Comparison of ENCODE assay signal across 9 mouse cellular contexts in the genomic region with DNA sequence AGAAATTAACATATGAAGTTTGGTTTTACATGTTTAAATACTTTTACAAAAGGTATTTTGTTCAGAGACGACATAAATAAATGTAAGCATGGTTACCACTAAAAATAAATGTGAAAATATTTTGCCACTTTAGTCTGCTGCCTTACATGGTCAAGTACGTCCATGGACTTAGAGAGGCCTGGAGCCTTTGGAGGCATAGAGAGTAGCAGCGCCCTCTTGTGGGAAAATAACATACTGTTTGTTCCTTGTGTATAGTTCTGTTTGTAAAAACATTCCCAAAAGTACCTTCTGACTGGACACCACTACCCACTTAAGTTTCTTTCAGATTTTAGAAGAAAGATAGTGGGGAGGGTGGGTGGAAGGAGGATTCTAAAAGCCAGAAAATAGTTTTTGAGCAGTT. TPM values are rescaled to one million over a fixed set of nuclear protein-coding genes. Genes with fewer than 3 reads are reported as not detected.
DNase-seq lines count a peak whose midpoint lies in the region; TF ChIP-seq lines count a peak whose summit lies in the region.
"Had no signal": no experiment of that assay in that cellular context is flagged by ENCODE, and none has a peak within 500 bp of the region (broad histone marks: within the 10 kb centered on the region; RNA-seq: fewer than 3 reads in every experiment).

No protein-coding gene starts in this region.

- peak; percentile 1; the same call in 1 of the 2 replicates for TF ChIP-seq CTCF in spleen, adult 2 months (IDR thresholded peaks at IDR 0.05; ENCODE audit: extremely low read depth, insufficient read depth, insufficient read length, insufficient replicate concordance)

- no peak for TF ChIP-seq POLR2A in spleen, adult 2 months (IDR thresholded peaks at IDR 0.05; ENCODE audit: low read depth, low read length)

- intact Hi-C loops in heart, postnatal 10 days (cut with DNase I) = no loop called here

- peak; percentile 62 to 79 for DNase-seq in heart, postnatal 10 days
- no peak for DNase-seq in heart, adult 11 months
- DNase-seq in spleen, adult 2 months (ENCODE audit: low read depth in 1 of 2, low spot score in 2 of 2) = peak in 1 of 2 experiments; percentile 3
- no peak for DNase-seq in spleen, adult 18-20 months
- peak; percentile 61 for DNase-seq in adrenal gland, postnatal 14 days
- peak; percentile 67 for DNase-seq in induced T-regulatory cell, adult 2 months (ENCODE audit: low read depth)
- DNase-seq in yolk sac, embryonic 10.5 days (ENCODE audit: low spot score) = no peak
- no peak for DNase-seq in urinary bladder, postnatal 36 days (ENCODE audit: low spot score in 2 of 2)

- H3K36me3 ChIP-seq in spleen, adult 2 months (ENCODE audit: control insufficient read depth, insufficient read depth, low read length) = peaks cover 18% of the 10 kb centered on the region

- H3K27me3 ChIP-seq in spleen, adult 2 months (ENCODE audit: control insufficient read depth, insufficient read depth, low read length) = no peaks in the 10 kb centered on the region
- H3K27me3 ChIP-seq: limb, embryonic 15.5 days had no signal

- no peaks in the 10 kb centered on the region for H3K4me1 ChIP-seq in spleen, adult 2 months (ENCODE audit: control insufficient read depth, insufficient read depth, insufficient read length)

- 57% methylated on average over 3 of the region's 3 CpGs for WGBS in spleen, adult 2 months

- no peak overlapping the region for H3K27ac ChIP-seq in spleen, adult 2 months (ENCODE audit: insufficient read depth, low read length)
- H3K27ac ChIP-seq: limb, embryonic 15.5 days had no signal

- no peak overlapping the region for H3K4me3 ChIP-seq in spleen, adult 2 months (ENCODE audit: extremely low read depth, insufficient read depth, insufficient read length)
- H3K4me3 ChIP-seq: limb, embryonic 15.5 days had no signal

RNA-seq across cellular contexts. Expression of a gene that starts 34.0 kb away (rescaled TPM):
- 10 to 100 TPM; 55.4 to 57.8 TPM for total RNA-seq in heart, postnatal 10 days (2021)
- 24.4 and 25.5 TPM in 2 replicates for polyA plus RNA-seq in spleen, adult 2 months (2012; rRNA removed)
- total RNA-seq in adrenal gland, postnatal 14 days (2021) = 69.3 and 71.8 TPM in 2 replicates

RNA-seq across cellular contexts. Expression of a gene that starts 52.6 kb away (rescaled TPM):
- 10 to 100 TPM; 17.5 to 18.9 TPM for total RNA-seq in heart, postnatal 10 days (2021)
- polyA plus RNA-seq in spleen, adult 2 months (2012; rRNA removed) = 0.79 and 1.0 TPM in 2 replicates
- 4.6 and 5.1 TPM in 2 replicates for total RNA-seq in adrenal gland, postnatal 14 days (2021)

Comparison
In these comparisons a context has a peak if more than half of its experiments do, and no peak if none do; other contexts are left out.
1. DNase-seq: peak in heart, postnatal 10 days (2 of 2), adrenal gland, postnatal 14 days (single experiment) and induced T-regulatory cell, adult 2 months (single experiment); none in heart, adult 11 months (single experiment), spleen, adult 18-20 months (0 of 2), yolk sac, embryonic 10.5 days (single experiment) and urinary bladder, postnatal 36 days (0 of 2).